Mouse (Mus musculus): ENCODE data around the gene Cdc34. TPM values are rescaled to one million over a fixed set of nuclear protein-coding genes. Genes with fewer than 3 reads are reported as not detected.
A peak's percentile ranks its signal among the peaks of the same experiment; 100 is the strongest.

Gene Cdc34
- polyA plus RNA-seq, 1 experiment from 2014 or later = 106 TPM

DNA sequence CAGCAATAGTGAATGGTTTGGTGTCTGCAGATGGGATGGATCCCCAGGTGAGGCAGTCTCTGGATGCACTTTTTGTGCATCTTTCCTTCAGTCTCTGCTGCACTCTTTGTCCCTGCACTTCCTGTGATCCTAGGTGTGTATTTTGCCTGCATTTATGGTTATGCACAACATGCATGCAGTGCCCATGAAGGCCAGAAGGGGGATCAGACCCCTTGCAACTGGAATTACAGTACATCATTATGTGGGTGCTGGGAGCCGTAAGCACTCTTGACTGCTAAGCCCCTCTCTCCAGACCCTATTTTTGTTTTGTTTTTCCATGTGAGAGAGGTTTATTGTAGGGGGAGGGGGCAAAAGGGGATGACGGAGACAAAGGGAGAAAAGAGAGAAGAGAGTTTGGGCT, 21.7 kb upstream of the Cdc34 start:
- Histone ChIP-seq H3K9me3 (no peaks in the 10 kb centered on the region), H3K27ac (no peak overlapping the region), H3K4me1 (0 out of 2 replicates have a peak, but pooled peaks cover 1% of the 10 kb centered on the region), H3K36me3 (no peaks in the 10 kb centered on the region), H3K27me3 (no peaks in the 10 kb centered on the region; the same call in 1 of the 2 replicates), H3K9ac (no peak overlapping the region), H3K4me3 (no peak overlapping the region), H3K4me2 (no peak overlapping the region)
- 64% methylated on average over 2 of the region's 2 CpGs for WGBS
- ATAC-seq (ENCODE audit: insufficient number of reproducible peaks, insufficient read depth, low FRiP score, low TSS enrichment, low read depth) = no peak

DNA sequence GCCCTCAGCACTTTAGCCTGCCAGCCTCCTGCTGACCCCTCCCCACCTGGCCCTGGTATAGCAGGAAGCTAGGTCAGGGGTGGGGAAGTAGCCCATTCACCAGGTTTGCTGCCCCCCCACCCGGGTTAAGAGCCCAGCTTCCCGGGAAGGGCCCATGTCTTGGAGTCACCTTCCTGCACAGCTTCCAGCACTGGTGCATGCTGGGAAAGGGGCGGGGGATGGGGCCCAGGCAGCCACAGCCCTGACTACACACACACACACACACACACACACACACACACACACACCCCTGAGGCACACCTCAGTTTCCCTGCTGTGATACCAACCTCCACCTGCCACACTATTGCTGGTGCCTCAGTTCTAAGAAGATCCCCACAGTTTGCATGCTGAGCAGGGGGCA, 20.1 kb upstream of the Cdc34 start:
- H3K27ac ChIP-seq = no peak overlapping the region
- no peak overlapping the region for H3K9ac ChIP-seq
- H3K4me1 ChIP-seq = no peaks in the 10 kb centered on the region
- H3K36me3 ChIP-seq = no peaks in the 10 kb centered on the region
- 35% methylated on average over 3 of the region's 3 CpGs for WGBS
- H3K4me2 ChIP-seq = no peak overlapping the region
- no peak overlapping the region for H3K4me3 ChIP-seq
- no peaks in the 10 kb centered on the region; the same call in 1 of the 2 replicates for H3K27me3 ChIP-seq
- no peaks in the 10 kb centered on the region for H3K9me3 ChIP-seq
- ATAC-seq (ENCODE audit: insufficient number of reproducible peaks, insufficient read depth, low FRiP score, low TSS enrichment, low read depth) = no peak

DNA sequence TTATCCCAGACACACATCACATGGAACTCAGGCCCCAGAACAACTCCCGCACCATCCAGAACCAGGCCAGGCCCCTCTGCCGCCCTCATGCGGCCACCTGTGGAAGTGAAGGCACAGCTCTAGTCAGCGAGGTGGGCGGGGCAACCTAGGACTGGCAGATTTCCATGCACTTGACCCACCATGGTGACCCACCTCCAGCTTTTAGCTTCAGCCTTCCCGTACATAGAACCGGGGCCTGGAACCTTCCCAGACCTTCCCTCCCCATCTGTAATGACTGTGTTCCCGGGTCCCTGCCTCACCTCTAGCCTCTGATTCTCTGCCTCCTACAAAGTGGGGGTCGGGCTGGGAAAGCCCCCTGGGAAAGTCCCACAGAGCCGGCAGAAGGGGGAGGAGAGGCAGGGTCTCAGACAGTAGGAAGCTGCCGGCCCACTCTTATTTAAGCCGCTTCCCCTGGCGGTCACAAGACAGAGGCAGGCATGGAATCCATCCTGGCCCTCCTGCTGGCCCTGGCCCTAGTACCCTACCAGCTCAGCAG, 17.8 kb upstream of the Cdc34 start, which contains the start of gene Madcam1:
Madcam1 (plus strand) TSS at position 429 of the 535 bp plus-strand sequence.
- Histone ChIP-seq H3K27me3 (no peaks in the 10 kb centered on the region; the same call in 1 of the 2 replicates), H3K9ac (no peak within 1 kb of the TSS), H3K4me2 (no peak within 1 kb of the TSS), H3K27ac (no peak within 1 kb of the TSS), H3K4me3 (no peak within 1 kb of the TSS), H3K36me3 (no peaks in the 10 kb centered on the region), H3K9me3 (no peaks in the 10 kb centered on the region), H3K4me1 (no peaks in the 10 kb centered on the region)
- ATAC-seq (ENCODE audit: insufficient number of reproducible peaks, insufficient read depth, low FRiP score, low TSS enrichment, low read depth) = no peak
- WGBS = 6% methylated on average over 13 of the region's 13 CpGs

DNA sequence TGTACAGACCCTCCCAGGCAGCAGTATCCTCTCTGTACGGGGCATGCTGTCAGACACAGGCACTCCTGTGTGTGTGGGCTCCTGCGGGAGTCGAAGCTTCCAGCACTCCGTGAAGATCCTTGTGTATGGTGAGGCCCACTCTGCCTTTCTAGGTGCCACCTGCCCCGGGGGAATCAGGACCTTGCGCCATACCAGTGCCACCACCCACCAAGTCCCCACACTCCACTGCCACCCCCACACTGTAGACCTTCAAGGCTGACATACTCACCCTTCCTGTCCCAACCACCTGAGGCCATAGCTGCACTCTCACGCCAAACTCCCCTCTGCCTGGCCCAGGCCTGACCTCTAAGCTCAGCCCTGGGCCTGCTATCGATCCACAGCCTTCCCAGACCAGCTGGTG, 16.9 kb upstream of the Cdc34 start:
- Histone ChIP-seq H3K4me1 (peaks cover 2% of the 10 kb centered on the region), H3K27me3 (no peaks in the 10 kb centered on the region; the same call in 1 of the 2 replicates), H3K27ac (no peak overlapping the region), H3K4me2 (no peak overlapping the region), H3K4me3 (no peak overlapping the region), H3K9ac (no peak overlapping the region), H3K36me3 (no peaks in the 10 kb centered on the region), H3K9me3 (no peaks in the 10 kb centered on the region)
- no peak for ATAC-seq (ENCODE audit: insufficient number of reproducible peaks, insufficient read depth, low FRiP score, low TSS enrichment, low read depth)
- WGBS = 75% methylated on average over 8 of the region's 8 CpGs

DNA sequence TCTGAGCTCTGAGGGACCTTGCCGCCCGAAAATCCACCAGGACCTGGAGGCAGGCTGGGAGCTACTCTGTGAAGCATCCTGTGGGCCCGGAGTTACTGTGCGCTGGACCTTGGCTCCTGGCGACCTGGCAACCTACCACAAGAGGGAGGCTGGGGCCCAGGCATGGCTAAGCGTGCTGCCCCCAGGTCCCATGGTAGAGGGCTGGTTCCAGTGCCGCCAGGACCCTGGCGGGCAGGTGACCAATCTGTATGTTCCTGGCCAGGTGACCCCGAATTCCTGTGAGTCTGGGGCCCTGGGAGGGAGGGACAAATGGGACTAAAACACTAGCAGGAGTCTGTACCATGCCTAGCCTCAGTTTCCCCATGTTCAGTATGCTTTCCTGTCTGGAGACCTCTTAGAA, 15.5 kb upstream of the Cdc34 start:
- no peaks in the 10 kb centered on the region for H3K36me3 ChIP-seq
- H3K4me1 ChIP-seq = peaks cover 13% of the 10 kb centered on the region
- no peak for ATAC-seq (ENCODE audit: insufficient number of reproducible peaks, insufficient read depth, low FRiP score, low TSS enrichment, low read depth)
- no peak overlapping the region for H3K4me2 ChIP-seq
- H3K27ac ChIP-seq = no peak overlapping the region
- no peaks in the 10 kb centered on the region for H3K9me3 ChIP-seq
- 63% methylated on average over 9 of the region's 9 CpGs for WGBS
- H3K4me3 ChIP-seq = no peak overlapping the region
- H3K27me3 ChIP-seq = no peaks in the 10 kb centered on the region; the same call in 1 of the 2 replicates
- H3K9ac ChIP-seq = no peak overlapping the region

DNA sequence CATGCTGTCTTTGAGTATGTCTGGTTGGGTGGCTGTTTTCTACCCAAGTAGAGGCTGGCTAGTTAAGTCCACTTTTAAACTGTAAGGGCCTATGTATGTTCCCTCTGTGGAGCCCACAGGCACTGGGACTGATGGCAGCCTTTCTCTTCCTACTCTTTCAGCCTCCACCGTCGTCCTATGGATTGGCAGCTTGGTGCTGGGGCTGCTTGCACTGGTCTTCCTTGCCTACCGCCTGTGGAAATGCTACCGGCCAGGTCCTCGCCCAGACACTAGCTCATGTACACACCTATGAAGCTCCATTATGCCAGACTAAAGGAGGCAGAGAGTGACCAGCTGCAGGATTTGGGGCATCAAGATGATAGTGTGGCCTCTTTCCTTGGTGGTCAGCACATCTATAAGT, 13.9 kb upstream of the Cdc34 start:
- H3K4me1 ChIP-seq = peaks cover 13% of the 10 kb centered on the region
- H3K36me3 ChIP-seq = peaks cover 11% of the 10 kb centered on the region
- H3K27ac ChIP-seq = no peak overlapping the region
- peak overlapping the region; percentile 96; the same call in 1 of the 2 replicates for H3K4me2 ChIP-seq
- no peak overlapping the region for H3K9ac ChIP-seq
- H3K9me3 ChIP-seq = no peaks in the 10 kb centered on the region
- 78% methylated on average over 5 of the region's 5 CpGs for WGBS
- ATAC-seq (ENCODE audit: insufficient number of reproducible peaks, insufficient read depth, low FRiP score, low TSS enrichment, low read depth) = no peak
- no peaks in the 10 kb centered on the region; the same call in 1 of the 2 replicates for H3K27me3 ChIP-seq
- H3K4me3 ChIP-seq = no peak overlapping the region

DNA sequence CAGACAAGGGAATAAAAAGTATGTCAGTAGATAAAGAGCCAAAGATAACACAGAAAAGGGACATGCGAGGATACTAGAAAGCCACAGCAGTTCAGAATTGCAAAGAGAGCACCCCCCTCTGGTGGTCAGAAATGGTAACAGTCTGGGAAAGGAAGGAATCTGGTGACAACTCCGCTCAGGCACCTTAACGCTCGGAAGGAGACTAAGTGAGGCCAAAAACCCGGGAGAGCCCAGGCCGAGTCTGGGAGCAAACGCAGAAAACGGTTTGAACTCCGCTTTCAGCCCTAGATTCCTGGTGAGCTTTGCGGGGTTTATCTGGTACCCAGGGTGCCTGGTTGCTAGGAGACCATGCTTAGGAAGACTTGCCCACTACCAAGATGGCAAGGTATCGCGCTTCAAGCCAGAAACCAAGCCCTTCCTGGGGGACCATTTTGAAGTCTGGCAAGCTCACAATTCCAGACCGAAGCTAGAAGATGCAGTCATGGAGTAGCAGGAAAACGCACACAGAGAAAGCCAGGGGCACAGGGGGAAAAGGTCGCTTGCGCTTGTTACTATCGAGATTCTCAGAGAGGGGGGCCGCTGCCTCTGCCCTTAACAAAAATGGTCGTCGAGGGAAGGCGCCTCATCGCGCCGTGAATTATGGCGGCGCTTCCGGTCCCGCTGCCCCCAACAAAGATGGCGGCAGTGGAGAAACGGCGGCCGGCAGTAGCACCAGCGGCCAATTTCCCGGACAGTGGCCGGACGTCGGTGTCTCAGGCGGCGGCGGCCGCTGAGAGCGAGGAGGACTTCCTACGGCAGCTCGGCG, 13.0 kb upstream of the Cdc34 start, which contains the start of gene Tpgs1:
Tpgs1 (plus strand) TSS at position 599 of the 805 bp plus-strand sequence.
- Histone ChIP-seq H3K27me3 (no peaks in the 10 kb centered on the region; the same call in 1 of the 2 replicates), H3K4me3 (peak within 1 kb of the TSS; percentile 97), H3K9me3 (no peaks in the 10 kb centered on the region), H3K4me1 (peaks cover 13% of the 10 kb centered on the region), H3K27ac (peak within 1 kb of the TSS; percentile 93), H3K36me3 (peaks cover 18% of the 10 kb centered on the region), H3K4me2 (peak within 1 kb of the TSS; percentile 96), H3K9ac (peak within 1 kb of the TSS; percentile 88)
- under 1% methylated on average over 45 of the region's 45 CpGs for WGBS
- ATAC-seq (ENCODE audit: insufficient number of reproducible peaks, insufficient read depth, low FRiP score, low TSS enrichment, low read depth) = peak; percentile 65; the same call in 1 of the 2 replicates

DNA sequence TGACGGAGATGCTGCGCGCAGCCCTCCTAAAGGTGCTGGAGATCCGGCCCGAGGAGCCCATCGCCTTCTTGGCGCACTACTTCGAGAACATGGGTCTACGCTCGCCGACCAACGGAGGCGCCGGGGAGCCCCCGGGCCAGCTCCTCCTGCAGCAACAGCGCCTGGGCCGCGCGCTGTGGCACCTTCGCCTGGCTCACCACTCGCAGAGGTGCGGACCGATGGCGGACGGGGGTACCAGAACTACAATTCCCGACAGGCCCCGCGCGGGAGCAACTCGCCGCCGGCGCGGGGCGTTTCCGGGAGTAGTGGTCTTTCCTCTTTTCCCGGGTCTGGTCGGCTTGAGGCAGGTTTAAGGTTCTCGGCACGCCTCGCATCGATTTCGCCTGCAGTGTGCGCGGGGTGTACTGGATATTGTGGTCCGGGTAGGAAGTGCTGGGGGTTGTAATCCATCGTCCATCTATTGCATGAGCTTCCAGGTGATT, 12.4 kb upstream of the Cdc34 start:
- Histone ChIP-seq H3K4me3 (peak overlapping the region; percentile 97), H3K36me3 (peaks cover 23% of the 10 kb centered on the region), H3K27me3 (no peaks in the 10 kb centered on the region; the same call in 1 of the 2 replicates), H3K27ac (peak overlapping the region; percentile 93), H3K4me2 (peak overlapping the region; percentile 96), H3K9ac (peak overlapping the region; percentile 88), H3K4me1 (peaks cover 13% of the 10 kb centered on the region), H3K9me3 (no peaks in the 10 kb centered on the region)
- under 1% methylated on average over 47 of the region's 47 CpGs for WGBS
- peak; percentile 44 for ATAC-seq (ENCODE audit: insufficient number of reproducible peaks, insufficient read depth, low FRiP score, low TSS enrichment, low read depth)

DNA sequence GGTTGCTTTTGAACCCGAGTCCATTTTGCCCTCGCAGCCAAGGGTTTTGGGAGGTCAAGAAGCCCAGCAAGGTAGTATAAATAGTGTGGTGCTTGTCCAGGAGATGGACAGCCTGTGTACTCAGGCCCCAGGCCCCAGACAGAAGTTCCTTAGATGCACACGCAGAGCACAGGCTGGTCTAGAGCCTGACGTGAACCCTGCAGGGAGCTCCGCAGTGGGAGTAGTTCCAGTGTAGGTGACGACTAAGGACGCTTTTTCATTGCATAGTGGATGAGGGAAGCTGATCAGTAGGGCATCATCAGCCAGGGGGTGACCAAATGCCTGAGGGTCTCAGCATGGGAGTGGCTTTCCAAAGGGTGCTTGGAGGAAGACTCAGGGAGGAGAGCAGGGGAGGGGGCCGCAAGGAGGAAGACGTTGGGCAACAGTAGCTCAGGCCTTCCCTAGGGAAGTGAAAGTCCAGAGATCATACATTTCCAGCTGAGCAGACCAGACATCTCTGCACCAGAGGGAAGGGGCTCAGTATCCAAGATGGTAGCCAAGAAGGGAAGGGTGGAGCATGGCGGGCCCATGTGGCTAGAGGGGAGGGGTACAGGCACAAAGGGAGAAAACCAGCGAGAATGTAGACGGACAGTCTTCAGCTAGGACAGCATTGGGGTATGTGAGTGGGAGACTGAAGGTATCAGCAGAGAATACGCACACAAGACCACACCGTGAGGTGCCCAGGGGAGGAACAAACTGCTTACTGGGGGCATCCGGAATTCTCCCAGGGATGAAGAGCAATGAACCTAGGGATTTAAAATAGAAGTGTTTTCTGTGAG, 11.7 kb upstream of the Cdc34 start:
- Histone ChIP-seq H3K4me3 (peak overlapping the region; percentile 97), H3K4me1 (peaks cover 13% of the 10 kb centered on the region), H3K36me3 (peaks cover 27% of the 10 kb centered on the region), H3K27ac (peak overlapping the region; percentile 93), H3K9me3 (no peaks in the 10 kb centered on the region), H3K27me3 (no peaks in the 10 kb centered on the region; the same call in 1 of the 2 replicates), H3K4me2 (peak overlapping the region; percentile 96), H3K9ac (peak overlapping the region; percentile 88)
- 37% methylated on average over 15 of the region's 15 CpGs for WGBS
- no peak for ATAC-seq (ENCODE audit: insufficient number of reproducible peaks, insufficient read depth, low FRiP score, low TSS enrichment, low read depth)

DNA sequence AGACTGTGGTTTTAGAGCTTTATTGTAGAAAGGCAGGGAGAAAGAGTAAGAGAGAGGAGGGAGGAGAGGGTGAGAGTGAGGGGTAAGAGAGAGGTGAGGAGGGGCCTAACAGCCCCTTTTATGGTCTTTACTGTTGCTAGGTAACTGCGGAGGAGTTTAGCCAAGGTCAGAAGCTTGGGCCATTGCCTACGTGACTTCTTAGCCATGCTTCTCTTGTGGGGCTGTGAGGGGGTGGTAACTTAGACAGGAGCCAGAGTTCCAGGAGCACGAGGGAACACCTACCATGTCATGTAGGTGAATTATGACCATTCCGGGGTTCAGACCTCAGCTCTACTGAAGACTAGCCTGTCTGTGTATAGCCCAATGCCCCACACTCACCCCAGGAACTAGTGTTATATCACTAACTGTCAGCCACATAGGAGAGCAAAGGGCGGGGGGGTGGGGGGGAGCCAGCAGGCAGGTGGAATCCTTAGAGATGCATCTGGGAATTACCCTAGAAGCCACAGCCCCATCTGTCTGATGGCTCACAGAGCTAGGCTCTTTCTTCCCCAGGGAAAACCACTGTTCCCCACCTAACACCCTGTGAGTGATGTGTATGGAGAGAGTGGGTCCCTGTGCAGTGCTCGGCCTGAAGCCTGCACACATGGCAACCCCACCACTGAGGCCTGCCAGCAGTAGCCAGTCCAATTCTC, 10.5 kb upstream of the Cdc34 start:
- Histone ChIP-seq H3K27me3 (no peaks in the 10 kb centered on the region; the same call in 1 of the 2 replicates), H3K36me3 (peaks cover 40% of the 10 kb centered on the region), H3K9me3 (no peaks in the 10 kb centered on the region), H3K4me2 (no peak overlapping the region), H3K4me3 (no peak overlapping the region), H3K27ac (no peak overlapping the region), H3K4me1 (peaks cover 13% of the 10 kb centered on the region), H3K9ac (no peak overlapping the region)
- 87% methylated on average over 6 of the region's 6 CpGs for WGBS
- no peak for ATAC-seq (ENCODE audit: insufficient number of reproducible peaks, insufficient read depth, low FRiP score, low TSS enrichment, low read depth)

DNA sequence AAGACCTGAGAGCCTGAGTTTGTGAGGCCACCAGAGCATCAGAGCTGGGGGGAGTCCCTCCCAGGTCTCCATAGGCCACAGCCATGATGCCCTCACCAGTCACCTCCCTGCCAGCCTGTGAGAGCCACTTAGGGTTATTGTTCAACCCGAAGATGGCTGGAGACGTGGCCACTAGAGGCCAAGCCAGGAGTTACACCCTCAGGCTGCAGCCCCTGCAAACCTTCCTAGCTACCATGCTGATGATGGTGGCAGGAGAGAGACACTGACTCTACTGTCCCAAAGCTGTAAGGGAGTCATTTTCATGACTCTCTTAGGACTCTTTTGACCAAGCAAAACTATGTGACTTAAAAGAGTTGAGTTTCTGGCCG, 9.9 kb upstream of the Cdc34 start:
- Histone ChIP-seq H3K36me3 (peaks cover 44% of the 10 kb centered on the region), H3K4me3 (no peak overlapping the region), H3K27me3 (no peaks in the 10 kb centered on the region), H3K4me2 (no peak overlapping the region), H3K9ac (no peak overlapping the region), H3K9me3 (no peaks in the 10 kb centered on the region), H3K27ac (no peak overlapping the region), H3K4me1 (peaks cover 13% of the 10 kb centered on the region)
- no peak for ATAC-seq (ENCODE audit: insufficient number of reproducible peaks, insufficient read depth, low FRiP score, low TSS enrichment, low read depth)
- 71% methylated on average over 3 of the region's 3 CpGs for WGBS

Measured in embryonic facial prominence, embryonic 13.5 days (tissue).